Mouse (Mus musculus) layer of hippocampus, adult 9-10 months (tissue): Measurements from ENCODE around the gene Trappc13.

ENCODE experiments used
- DNase-seq: peaks from one replicate; pipeline ENCODE4 v3.0.0; 2022; ENCODE audit warnings: low spot score

Trappc13 gene

GRCm38 (mm10) chr13:104114827-104115226 is 63.4 kb downstream of the Trappc13 start:
- peak; percentile 31 for DNase-seq

DNA sequence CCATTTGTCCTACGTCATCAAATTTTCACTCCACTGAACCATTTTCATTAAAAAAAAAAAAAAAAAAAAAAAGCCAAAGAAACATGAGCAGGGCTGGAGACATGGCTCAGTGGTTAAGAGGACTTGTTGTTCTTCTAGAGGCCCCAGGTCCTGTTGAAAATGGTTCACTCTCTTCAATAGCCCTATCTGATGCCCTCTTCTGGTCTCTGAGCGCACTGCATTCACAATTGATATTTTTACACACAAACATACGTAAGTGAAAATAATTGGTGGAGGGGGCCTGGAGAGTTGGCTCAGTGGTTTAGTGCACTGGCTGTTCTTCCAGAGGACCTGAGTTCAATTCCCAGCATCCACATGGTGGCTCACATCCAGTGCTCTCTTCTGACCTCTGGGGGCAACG is 64.5 kb downstream of the Trappc13 start:
- no peak for DNase-seq

DNA sequence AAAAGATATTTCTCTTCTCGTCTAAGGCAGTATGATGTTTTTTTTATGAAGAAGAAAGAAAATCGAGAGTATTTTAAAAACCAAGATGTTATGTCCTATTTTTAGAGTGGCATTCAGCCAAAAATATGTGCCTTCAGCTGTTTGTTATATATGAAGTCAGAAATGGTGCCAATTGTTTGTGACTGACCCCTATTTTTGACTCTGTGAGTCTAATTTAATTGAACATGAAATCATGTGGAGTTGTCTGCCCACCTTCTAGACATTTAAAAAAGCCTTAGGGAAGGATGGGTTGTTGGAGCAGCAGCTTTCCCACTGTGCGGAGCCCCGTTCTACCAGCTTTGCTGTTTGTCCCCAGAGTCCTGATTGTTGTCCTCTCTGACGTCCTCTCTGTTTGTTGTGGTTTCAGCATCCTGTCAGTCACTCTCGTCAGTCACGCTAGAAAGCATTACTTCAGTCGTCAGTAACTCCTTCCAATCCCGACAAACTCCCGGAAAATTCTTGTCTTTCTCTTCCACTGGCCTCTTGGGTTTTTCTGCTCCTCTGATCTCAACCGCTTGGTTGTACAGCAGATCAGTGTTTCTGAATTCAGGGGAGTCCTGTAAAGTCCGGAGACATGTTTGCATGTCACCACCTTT is 65.9 kb downstream of the Trappc13 start:
- DNase-seq: peak; percentile 29

- DNase-seq: no peak
Measured at GRCm38 (mm10) chr13:104110526-104110925, 67.7 kb downstream of the Trappc13 start.

- peak; percentile 41 for DNase-seq
Measured at GRCm38 (mm10) chr13:104109816-104110521, 68.3 kb downstream of the Trappc13 start.

DNA sequence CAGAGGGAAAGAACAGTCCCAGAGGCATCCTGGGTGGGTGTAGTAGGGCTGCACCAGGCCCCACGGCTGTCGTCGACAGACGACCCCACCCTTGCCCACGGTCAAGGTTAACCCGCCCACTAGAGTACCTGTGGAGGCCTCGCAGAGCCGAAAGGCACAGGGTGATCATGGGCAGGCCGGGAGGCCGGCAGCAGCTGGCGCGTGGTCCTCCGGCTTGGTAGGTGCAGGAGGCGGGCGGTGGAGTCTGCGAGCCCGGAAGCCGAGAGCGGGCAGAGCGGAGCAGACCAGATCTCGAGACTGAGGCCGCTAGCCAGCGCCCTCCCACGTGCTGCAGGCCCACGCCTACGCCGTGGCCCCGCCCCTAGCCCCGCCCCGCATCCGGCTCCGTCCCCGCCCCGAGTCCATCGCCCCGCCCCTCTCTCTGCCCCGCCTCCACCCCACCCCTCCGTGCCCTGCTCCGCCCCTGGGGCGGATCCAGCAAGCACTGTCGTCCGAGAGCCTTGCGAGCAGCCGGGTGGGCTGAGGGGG is 68.9 kb downstream of the Trappc13 start, which contains the start of the genes Nln and Sgtb:
Nln (minus strand) TSS at position 327 of the 528 bp plus-strand sequence.
Sgtb (plus strand) TSS at position 454 of the 528 bp plus-strand sequence.
- peak; percentile 39 for DNase-seq

DNA sequence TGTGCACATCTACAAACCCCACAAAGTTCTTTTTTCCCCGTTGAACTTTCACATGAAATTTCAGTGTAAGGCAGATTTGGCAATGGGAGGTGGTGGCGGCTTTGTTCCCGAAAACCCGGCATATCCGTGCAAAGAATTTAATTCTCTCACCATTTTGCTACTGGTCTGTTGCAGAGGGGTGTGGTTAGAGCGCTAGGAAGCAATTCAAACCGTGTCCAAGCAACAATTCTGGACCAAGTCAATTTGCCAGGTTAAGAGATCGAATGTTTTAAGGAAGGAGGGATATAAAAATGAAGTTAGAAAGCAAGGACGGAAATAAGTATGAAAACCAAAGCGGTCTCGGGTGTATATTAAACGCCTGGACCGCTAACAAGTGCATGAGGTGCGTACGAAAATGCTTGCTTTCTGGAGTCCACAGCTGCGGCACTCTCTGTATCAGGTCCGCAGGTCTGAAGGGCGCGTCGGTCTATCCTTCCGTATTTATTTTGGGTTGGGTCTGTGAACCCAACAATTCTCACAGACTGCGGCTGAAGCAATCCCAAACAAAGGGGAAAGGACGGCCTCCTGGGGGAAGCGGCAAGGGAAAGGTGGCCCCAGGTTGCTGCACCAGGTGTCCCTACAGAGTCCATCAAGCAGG is 69.5 kb downstream of the Trappc13 start:
- no peak for DNase-seq

- no peak for DNase-seq
Measured at GRCm38 (mm10) chr13:104101606-104102235, 76.5 kb downstream of the Trappc13 start.

DNA sequence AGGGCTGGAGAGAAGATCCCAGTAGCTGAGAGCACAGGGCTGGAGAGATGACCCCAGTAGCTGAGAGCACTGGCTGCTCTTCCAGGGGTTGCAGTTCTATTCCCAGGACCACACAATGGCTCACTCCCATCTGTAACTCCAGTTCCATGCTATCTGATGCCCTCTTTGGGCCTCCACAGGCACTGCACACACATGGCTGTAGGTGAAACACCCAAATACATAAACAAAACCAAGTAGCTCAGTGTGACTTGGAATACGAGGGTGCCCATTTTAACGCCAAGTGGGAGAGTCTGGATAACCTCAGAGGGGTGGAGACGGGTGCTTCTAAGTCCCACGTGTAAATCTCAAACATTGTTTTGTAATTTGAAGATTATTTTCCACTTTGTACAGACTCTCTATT is 77.9 kb downstream of the Trappc13 start:
- DNase-seq: no peak

DNA sequence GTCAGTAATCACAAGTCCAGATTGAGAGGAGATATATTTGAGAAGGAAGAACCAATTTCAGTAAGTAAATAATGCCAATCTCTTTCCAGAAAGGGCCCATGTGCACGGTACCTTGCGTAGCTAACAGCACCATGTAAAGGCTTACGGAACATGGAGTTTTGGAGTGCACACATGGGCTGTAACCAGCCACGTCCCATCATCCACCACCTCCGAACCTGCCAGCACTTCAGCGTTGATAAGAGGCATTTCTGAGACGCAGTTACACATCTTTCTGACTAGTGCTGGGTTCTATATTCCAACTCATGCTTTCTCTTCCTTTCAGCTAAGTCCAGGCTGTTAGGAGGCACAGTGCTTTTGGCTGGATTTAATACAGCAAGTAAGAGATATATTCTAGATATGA is 81.1 kb downstream of the Trappc13 start:
- no peak for DNase-seq

- DNase-seq: no peak
Measured at GRCm38 (mm10) chr13:104095955-104096354, 82.3 kb downstream of the Trappc13 start.

GRCm38 (mm10) chr13:104094531-104095385 is 83.5 kb downstream of the Trappc13 start:
- no peak for DNase-seq
